ENCODE assay signal across 9 mouse cellular contexts in the genomic region with DNA sequence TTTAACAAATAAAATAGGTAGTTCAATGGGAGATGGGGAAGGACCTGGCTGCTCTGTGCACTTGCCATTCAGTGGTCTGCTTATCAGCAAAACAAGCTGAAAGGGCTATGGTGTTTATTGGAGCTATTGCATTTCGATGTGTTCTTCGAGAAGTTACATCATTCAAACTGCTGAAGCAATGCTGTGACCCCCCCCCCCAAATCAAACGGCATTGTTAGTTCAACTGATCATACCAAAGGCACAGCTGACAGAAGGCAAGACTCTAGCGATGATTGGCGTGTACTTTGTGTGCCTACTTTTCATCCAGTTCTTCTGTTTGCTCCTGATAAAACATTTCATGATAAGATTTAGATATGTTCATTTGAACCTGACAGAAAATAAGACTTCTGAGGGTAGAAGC. TPM values are rescaled to one million over a fixed set of nuclear protein-coding genes. Genes with fewer than 3 reads are reported as not detected.
DNase-seq lines count a peak whose midpoint lies in the region; ATAC-seq lines count a peak whose summit lies in the region.
"Had no signal": no experiment of that assay in that cellular context is flagged by ENCODE, and none has a peak within 500 bp of the region (broad histone marks: within the 10 kb centered on the region; RNA-seq: fewer than 3 reads in every experiment).

No protein-coding gene starts in this region.

- no peak for ATAC-seq in kidney, embryonic 15.5 days (replicated peaks; ENCODE audit: low FRiP score)
- no peak for ATAC-seq in embryonic facial prominence, embryonic 13.5 days (ENCODE audit: insufficient number of reproducible peaks, insufficient read depth, low FRiP score, low TSS enrichment, low read depth)
- ATAC-seq in limb, embryonic 11.5 days (ENCODE audit: insufficient number of reproducible peaks, low FRiP score, low TSS enrichment, low read depth), result 0 out of 2 replicates have a peak, but pooled peaks have one; percentile 0
- no peak for ATAC-seq in neural tube, embryonic 11.5 days (ENCODE audit: insufficient read depth, low FRiP score, low TSS enrichment)

- peaks cover 22% of the 10 kb centered on the region for H3K4me1 ChIP-seq in kidney, embryonic 15.5 days
- peaks cover 17% of the 10 kb centered on the region for H3K4me1 ChIP-seq in embryonic facial prominence, embryonic 13.5 days
- 0 out of 2 replicates have a peak, but pooled peaks cover 17% of the 10 kb centered on the region for H3K4me1 ChIP-seq in limb, embryonic 11.5 days (ENCODE audit: control insufficient read depth, insufficient read depth, low read length)
- peaks cover 14% of the 10 kb centered on the region for H3K4me1 ChIP-seq in neural tube, embryonic 11.5 days (ENCODE audit: control insufficient read depth, insufficient read depth, low read length)

- peak overlapping the region; percentile 89 for H3K4me3 ChIP-seq in kidney, embryonic 15.5 days (replicated peaks)
- peak overlapping the region; percentile 79 for H3K4me3 ChIP-seq in embryonic facial prominence, embryonic 13.5 days
- peak overlapping the region; percentile 22; the same call in 1 of the 2 replicates for H3K4me3 ChIP-seq in limb, embryonic 11.5 days (ENCODE audit: low read depth, low read length)
- no peak overlapping the region for H3K4me3 ChIP-seq in neural tube, embryonic 11.5 days (ENCODE audit: low read depth, low read length)

- peak overlapping the region; percentile 75 for H3K4me2 ChIP-seq in kidney, embryonic 15.5 days
- H3K4me2 ChIP-seq in embryonic facial prominence, embryonic 13.5 days, result peak overlapping the region; percentile 92
- peak overlapping the region; percentile 51 for H3K4me2 ChIP-seq in limb, embryonic 11.5 days (ENCODE audit: low read depth, severe bottlenecking)
- peak overlapping the region; percentile 49 for H3K4me2 ChIP-seq in neural tube, embryonic 11.5 days (ENCODE audit: low read depth)

- DNase-seq in kidney, postnatal 14 days, result no peak
- no peak for DNase-seq in limb, embryonic 11.5 days (ENCODE audit: low spot score)
- DNase-seq in neural tube, embryonic 11.5 days (ENCODE audit: low spot score), result no peak
- DNase-seq in gastrocnemius, postnatal 4 days (ENCODE audit: low spot score in 2 of 2), result no peak
- DNase-seq in adrenal gland, postnatal 14 days, result no peak
- DNase-seq in thymus, postnatal 10 days (ENCODE audit: low spot score in 2 of 2), result no peak

- H3K9ac ChIP-seq in kidney, embryonic 15.5 days, result 0 out of 2 replicates have a peak overlapping the region, but pooled peaks have one; percentile 15
- H3K9ac ChIP-seq in embryonic facial prominence, embryonic 13.5 days, result peak overlapping the region; percentile 68; the same call in 1 of the 2 replicates
- H3K9ac ChIP-seq in limb, embryonic 11.5 days (ENCODE audit: low read length), result peak overlapping the region; percentile 52; the same call in 1 of the 2 replicates
- peak overlapping the region; percentile 63 for H3K9ac ChIP-seq in neural tube, embryonic 11.5 days (ENCODE audit: low read length)

- H3K27me3 ChIP-seq in kidney, embryonic 15.5 days, result no peaks in the 10 kb centered on the region
- H3K27me3 ChIP-seq in embryonic facial prominence, embryonic 13.5 days, result no peaks in the 10 kb centered on the region
- H3K27me3 ChIP-seq in limb, embryonic 11.5 days (ENCODE audit: control insufficient read depth, insufficient read depth, low read length), result no peaks in the 10 kb centered on the region
- no peaks in the 10 kb centered on the region for H3K27me3 ChIP-seq in neural tube, embryonic 11.5 days (ENCODE audit: control insufficient read depth, insufficient read depth, low read length)

- H3K36me3 ChIP-seq in kidney, embryonic 15.5 days, result peaks cover 18% of the 10 kb centered on the region
- H3K36me3 ChIP-seq in embryonic facial prominence, embryonic 13.5 days, result peaks cover 25% of the 10 kb centered on the region
- peaks cover 7% of the 10 kb centered on the region for H3K36me3 ChIP-seq in limb, embryonic 11.5 days (ENCODE audit: control insufficient read depth, insufficient read depth, low read length)
- peaks cover 2% of the 10 kb centered on the region for H3K36me3 ChIP-seq in neural tube, embryonic 11.5 days (ENCODE audit: control insufficient read depth, insufficient read depth, low read length)

- 65% methylated on average over 5 of the region's 5 CpGs for WGBS in kidney, embryonic 15.5 days
- 62% methylated on average over 5 of the region's 5 CpGs for WGBS in embryonic facial prominence, embryonic 13.5 days
- WGBS in limb, embryonic 11.5 days, result 73% methylated on average over 5 of the region's 5 CpGs
- whole genome bisulfite sequencing in neural tube, embryonic 11.5 days, result 76% methylated on average over 5 of the region's 5 CpGs

- peak overlapping the region; percentile 65; the same call in 1 of the 2 replicates for H3K27ac ChIP-seq in kidney, embryonic 15.5 days
- H3K27ac ChIP-seq in embryonic facial prominence, embryonic 13.5 days, result peak overlapping the region; percentile 85
- H3K27ac ChIP-seq in limb, embryonic 11.5 days (replicated peaks; ENCODE audit: low read depth, low read length), result peak overlapping the region; percentile 72; the same call in 1 of the 2 replicates
- peak overlapping the region; percentile 72; the same call in 1 of the 2 replicates for H3K27ac ChIP-seq in neural tube, embryonic 11.5 days (ENCODE audit: low read depth, low read length)

- H3K9me3 ChIP-seq in kidney, embryonic 15.5 days (replicated peaks), result no peaks in the 10 kb centered on the region
- no peaks in the 10 kb centered on the region for H3K9me3 ChIP-seq in embryonic facial prominence, embryonic 13.5 days
- no peaks in the 10 kb centered on the region for H3K9me3 ChIP-seq in limb, embryonic 11.5 days (ENCODE audit: control insufficient read depth, low read length)
- H3K9me3 ChIP-seq in neural tube, embryonic 11.5 days (ENCODE audit: control insufficient read depth, low read length), result no peaks in the 10 kb centered on the region

RNA-seq across cellular contexts. Expression of gene Ahsa2, which starts 0.8 kb away (rescaled TPM):
- 75.5 and 86.8 TPM in 2 replicates for polyA plus RNA-seq in kidney, embryonic 15.5 days (2015; fragmentation: Nextera tagmentation; extraction: Ambion mirVana)
- polyA plus RNA-seq in embryonic facial prominence, embryonic 13.5 days (2015; fragmentation: Nextera tagmentation; extraction: Ambion mirVana), result 90.9 and 93.1 TPM in 2 replicates
- 144 and 150 TPM in 2 replicates for polyA plus RNA-seq in limb, embryonic 11.5 days (2014; fragmentation: Nextera tagmentation; extraction: Ambion mirVana)
- polyA plus RNA-seq in neural tube, embryonic 11.5 days (2014; fragmentation: Nextera tagmentation; extraction: Ambion mirVana), result 147 and 154 TPM in 2 replicates
- 10 to 100 TPM; 47.3 to 48.4 TPM for total RNA-seq in gastrocnemius, postnatal 4 days (2021)
- 45.2 and 59.8 TPM in 2 replicates for total RNA-seq in adrenal gland, postnatal 14 days (2021)

RNA-seq across cellular contexts. Expression of gene 1700093K21Rik, which starts 22.3 kb away (rescaled TPM):
- polyA plus RNA-seq in kidney, embryonic 15.5 days (2015; fragmentation: Nextera tagmentation; extraction: Ambion mirVana), result not detected in 2 replicates
- polyA plus RNA-seq in embryonic facial prominence, embryonic 13.5 days (2015; fragmentation: Nextera tagmentation; extraction: Ambion mirVana), result not detected in 2 replicates
- polyA plus RNA-seq in limb, embryonic 11.5 days (2014; fragmentation: Nextera tagmentation; extraction: Ambion mirVana), result not detected in 2 replicates
- not detected in 2 replicates for polyA plus RNA-seq in neural tube, embryonic 11.5 days (2014; fragmentation: Nextera tagmentation; extraction: Ambion mirVana)
- under 1 TPM in 1 of 2 experiments, not detected in 1; 0.39 TPM for total RNA-seq in gastrocnemius, postnatal 4 days (2021)
- total RNA-seq in adrenal gland, postnatal 14 days (2021), result not detected in 2 replicates
- total RNA-seq: gastrocnemius, postnatal 14 days had no signal

Comparison
In these comparisons a context has a peak if more than half of its experiments do, and no peak if none do; other contexts are left out.
1. H3K9ac ChIP-seq: peak in every context shown above with its lines; median percentile 68 in embryonic facial prominence, embryonic 13.5 days; 63 in neural tube, embryonic 11.5 days; 52 in limb, embryonic 11.5 days; 15 in kidney, embryonic 15.5 days.